Mouse (Mus musculus): Measurements from ENCODE around the gene Pcsk7. TPM values are rescaled to one million over a fixed set of nuclear protein-coding genes. Genes with fewer than 3 reads are reported as not detected.

Gene Pcsk7
- polyA plus RNA-seq, 1 experiment from 2014 or later = 9.6 TPM

- ATAC-seq (replicated peaks; ENCODE audit: insufficient number of reproducible peaks, low FRiP score, low TSS enrichment, low read depth) (no peak), DNase-seq (ENCODE audit: low spot score) (no peak)
- H3K36me3 ChIP-seq (replicated peaks; ENCODE audit: control insufficient read depth, insufficient read depth, low read depth, low read length) = no peaks in the 10 kb centered on the region
- WGBS = 31% methylated on average over 4 of the region's 4 CpGs
- no peak overlapping the region for H3K27ac ChIP-seq (replicated peaks; ENCODE audit: low read depth, low read length)
- H3K4me2 ChIP-seq (ENCODE audit: low read depth, low read length) = no peak overlapping the region
- H3K9ac ChIP-seq (replicated peaks; ENCODE audit: low read length) = peak overlapping the region; percentile 9; the same call in 1 of the 2 replicates
- no peaks in the 10 kb centered on the region for H3K9me3 ChIP-seq (replicated peaks; ENCODE audit: control insufficient read depth, low read length)
- H3K4me3 ChIP-seq (ENCODE audit: low read depth, low read length) = no peak overlapping the region
- no peaks in the 10 kb centered on the region for H3K4me1 ChIP-seq (ENCODE audit: control insufficient read depth, insufficient read depth, low read length)
- H3K27me3 ChIP-seq (ENCODE audit: control insufficient read depth, insufficient read depth, low read length) = no peaks in the 10 kb centered on the region
Measured at GRCm38 (mm10) chr9:45958851-45959250, 52.6 kb downstream of the Pcsk7 start.

GRCm38 (mm10) chr9:45959661-45960060 is 53.4 kb downstream of the Pcsk7 start:
- Histone ChIP-seq H3K4me1 (ENCODE audit: control insufficient read depth, insufficient read depth, low read length) (no peaks in the 10 kb centered on the region), H3K4me3 (ENCODE audit: low read depth, low read length) (no peak overlapping the region), H3K9ac (replicated peaks; ENCODE audit: low read length) (no peak overlapping the region), H3K4me2 (ENCODE audit: low read depth, low read length) (no peak overlapping the region), H3K36me3 (replicated peaks; ENCODE audit: control insufficient read depth, insufficient read depth, low read depth, low read length) (no peaks in the 10 kb centered on the region; the same call in 1 of the 2 replicates), H3K9me3 (replicated peaks; ENCODE audit: control insufficient read depth, low read length) (no peaks in the 10 kb centered on the region), H3K27me3 (ENCODE audit: control insufficient read depth, insufficient read depth, low read length) (no peaks in the 10 kb centered on the region), H3K27ac (replicated peaks; ENCODE audit: low read depth, low read length) (no peak overlapping the region)
- DNase-seq (ENCODE audit: low spot score) (no peak), ATAC-seq (replicated peaks; ENCODE audit: insufficient number of reproducible peaks, low FRiP score, low TSS enrichment, low read depth) (no peak)
- 86% methylated on average over 7 of the region's 7 CpGs for WGBS

GRCm38 (mm10) chr9:45961855-45962254 is 55.6 kb downstream of the Pcsk7 start:
- DNase-seq (ENCODE audit: low spot score) = no peak
- Histone ChIP-seq H3K9me3 (replicated peaks; ENCODE audit: control insufficient read depth, low read length) (no peaks in the 10 kb centered on the region), H3K4me3 (ENCODE audit: low read depth, low read length) (no peak overlapping the region), H3K4me2 (ENCODE audit: low read depth, low read length) (no peak overlapping the region), H3K36me3 (replicated peaks; ENCODE audit: control insufficient read depth, insufficient read depth, low read depth, low read length) (no peaks in the 10 kb centered on the region; the same call in none of the 2 replicates), H3K9ac (replicated peaks; ENCODE audit: low read length) (no peak overlapping the region), H3K4me1 (ENCODE audit: control insufficient read depth, insufficient read depth, low read length) (no peaks in the 10 kb centered on the region), H3K27ac (replicated peaks; ENCODE audit: low read depth, low read length) (no peak overlapping the region), H3K27me3 (ENCODE audit: control insufficient read depth, insufficient read depth, low read length) (no peaks in the 10 kb centered on the region)
- ATAC-seq (replicated peaks; ENCODE audit: insufficient number of reproducible peaks, low FRiP score, low TSS enrichment, low read depth) = no peak
- WGBS = 75% methylated on average over 2 of the region's 2 CpGs

- Histone ChIP-seq H3K9me3 (replicated peaks; ENCODE audit: control insufficient read depth, low read length) (no peaks in the 10 kb centered on the region), H3K27ac (replicated peaks; ENCODE audit: low read depth, low read length) (no peak overlapping the region), H3K9ac (replicated peaks; ENCODE audit: low read length) (no peak overlapping the region), H3K27me3 (ENCODE audit: control insufficient read depth, insufficient read depth, low read length) (no peaks in the 10 kb centered on the region), H3K36me3 (replicated peaks; ENCODE audit: control insufficient read depth, insufficient read depth, low read depth, low read length) (no peaks in the 10 kb centered on the region; the same call in none of the 2 replicates), H3K4me1 (ENCODE audit: control insufficient read depth, insufficient read depth, low read length) (no peaks in the 10 kb centered on the region), H3K4me3 (ENCODE audit: low read depth, low read length) (no peak overlapping the region), H3K4me2 (ENCODE audit: low read depth, low read length) (no peak overlapping the region)
- ATAC-seq (replicated peaks; ENCODE audit: insufficient number of reproducible peaks, low FRiP score, low TSS enrichment, low read depth) (no peak), DNase-seq (ENCODE audit: low spot score) (no peak)
- WGBS = 92% methylated on average over 6 of the region's 6 CpGs
Measured at GRCm38 (mm10) chr9:45963577-45963976, 57.3 kb downstream of the Pcsk7 start.

GRCm38 (mm10) chr9:45976884-45977283 is 70.6 kb downstream of the Pcsk7 start:
- H3K9ac ChIP-seq (replicated peaks; ENCODE audit: low read length) = no peak overlapping the region
- no peaks in the 10 kb centered on the region for H3K27me3 ChIP-seq (ENCODE audit: control insufficient read depth, insufficient read depth, low read length)
- 95% methylated on average over 2 of the region's 2 CpGs for WGBS

More at GRCm38 (mm10) chr9:45976884-45977283, 70.6 kb downstream of the Pcsk7 start:
- no peaks in the 10 kb centered on the region for H3K9me3 ChIP-seq (replicated peaks; ENCODE audit: control insufficient read depth, low read length)
- no peak overlapping the region for H3K27ac ChIP-seq (replicated peaks; ENCODE audit: low read depth, low read length)
- H3K4me1 ChIP-seq (ENCODE audit: control insufficient read depth, insufficient read depth, low read length) = no peaks in the 10 kb centered on the region
- H3K36me3 ChIP-seq (replicated peaks; ENCODE audit: control insufficient read depth, insufficient read depth, low read depth, low read length) = peaks cover 10% of the 10 kb centered on the region
- H3K4me2 ChIP-seq (ENCODE audit: low read depth, low read length) = no peak overlapping the region
- DNase-seq (ENCODE audit: low spot score) = no peak
- no peak overlapping the region for H3K4me3 ChIP-seq (ENCODE audit: low read depth, low read length)
- ATAC-seq (replicated peaks; ENCODE audit: insufficient number of reproducible peaks, low FRiP score, low TSS enrichment, low read depth) = no peak

Small RNA genes lying within 50 kb of the gene (microRNA-seq; reads per million reads assigned to microRNA genes)
- not detected for gene Mir7087 (ENCODE audit: borderline number of aligned reads)

Other genes with a start within 250 kb of the Pcsk7 start
- 21.7 and 22.0 TPM in 2 replicates for gene Cep164, start 77.8 kb upstream of the Pcsk7 start, polyA plus RNA-seq (2014; fragmentation: Nextera tagmentation; extraction: Ambion mirVana)
- 17.8 and 22.8 TPM in 2 replicates for gene Bace1, start 67.9 kb upstream of the Pcsk7 start, polyA plus RNA-seq (2014; fragmentation: Nextera tagmentation; extraction: Ambion mirVana)
- 53.1 and 54.4 TPM in 2 replicates for gene Rnf214, start 414 bp downstream of the Pcsk7 start, polyA plus RNA-seq (2014; fragmentation: Nextera tagmentation; extraction: Ambion mirVana)
- 14.1 and 16.3 TPM in 2 replicates for gene Tagln, start 29.6 kb downstream of the Pcsk7 start, polyA plus RNA-seq (2014; fragmentation: Nextera tagmentation; extraction: Ambion mirVana)
- 23.6 and 23.8 TPM in 2 replicates for gene Sidt2, start 48.8 kb downstream of the Pcsk7 start, polyA plus RNA-seq (2014; fragmentation: Nextera tagmentation; extraction: Ambion mirVana)
- gene Pafah1b2, start 106.2 kb downstream of the Pcsk7 start, polyA plus RNA-seq (2014; fragmentation: Nextera tagmentation; extraction: Ambion mirVana) = 227 and 229 TPM in 2 replicates
- gene Sik3, start 106.3 kb downstream of the Pcsk7 start, polyA plus RNA-seq (2014; fragmentation: Nextera tagmentation; extraction: Ambion mirVana) = 6.9 and 8.2 TPM in 2 replicates